Mouse (Mus musculus): ENCODE measurements around the gene Por.

The Por gene

GRCm38 (mm10) chr5:135669741-135670275, at the start of gene Por:
Gene Por (plus strand): TSS chr5:135670033.
- DNase-seq, result peak; percentile 85

- no peak for DNase-seq
Observed at GRCm38 (mm10) chr5:135620526-135620925, 49.3 kb upstream of the Por start.

- no peak for DNase-seq
Observed at GRCm38 (mm10) chr5:135621725-135622124, 48.1 kb upstream of the Por start.

- DNase-seq, result no peak
Observed at GRCm38 (mm10) chr5:135623006-135623563, 46.7 kb upstream of the Por start.

GRCm38 (mm10) chr5:135628916-135629315, 40.9 kb upstream of the Por start:
- no peak for DNase-seq

- no peak for DNase-seq
Observed at GRCm38 (mm10) chr5:135629401-135629800, 40.4 kb upstream of the Por start.

- peak; percentile 89 for DNase-seq
Observed at GRCm38 (mm10) chr5:135630598-135630997, 39.2 kb upstream of the Por start.

GRCm38 (mm10) chr5:135632117-135632796, 37.6 kb upstream of the Por start, which contains the start of gene Rhbdd2:
Gene Rhbdd2 (plus strand): TSS chr5:135632618.
- DNase-seq, result peak; percentile 99

- DNase-seq, result no peak
Observed at GRCm38 (mm10) chr5:135632797-135633144, 37.1 kb upstream of the Por start.

- peak; percentile 58 for DNase-seq
Observed at GRCm38 (mm10) chr5:135639760-135640458, 29.9 kb upstream of the Por start.

- DNase-seq, result peak; percentile 50
Observed at GRCm38 (mm10) chr5:135640459-135640789, 29.4 kb upstream of the Por start.

- no peak for DNase-seq
Observed at GRCm38 (mm10) chr5:135641028-135641427, 28.8 kb upstream of the Por start.

- no peak for DNase-seq
Observed at GRCm38 (mm10) chr5:135642686-135643551, 26.9 kb upstream of the Por start.

- no peak for DNase-seq
Observed at GRCm38 (mm10) chr5:135643552-135643842, 26.3 kb upstream of the Por start.

- no peak for DNase-seq
Observed at GRCm38 (mm10) chr5:135643869-135644268, 26.0 kb upstream of the Por start.

GRCm38 (mm10) chr5:135645330-135645729, 24.5 kb upstream of the Por start:
- DNase-seq, result no peak

- DNase-seq, result no peak
Observed at GRCm38 (mm10) chr5:135646038-135646437, 23.8 kb upstream of the Por start.

GRCm38 (mm10) chr5:135648461-135649308, 21.1 kb upstream of the Por start:
- no peak for DNase-seq

- peak; percentile 65 for DNase-seq
Observed at GRCm38 (mm10) chr5:135649309-135649633, 20.6 kb upstream of the Por start.

GRCm38 (mm10) chr5:135651536-135651935, 18.3 kb upstream of the Por start:
- DNase-seq, result peak; percentile 75

GRCm38 (mm10) chr5:135653209-135653608, 16.6 kb upstream of the Por start:
- peak; percentile 68 for DNase-seq

GRCm38 (mm10) chr5:135656046-135656445, 13.8 kb upstream of the Por start:
- DNase-seq, result peak; percentile 42

Data from lung, postnatal 36 days (tissue).